Mouse (Mus musculus) midbrain, embryonic 15.5 days (tissue): ENCODE results near the gene Tssk4. TPM values are rescaled to one million over a fixed set of nuclear protein-coding genes. Genes with fewer than 3 reads are reported as not detected.

Experiments
- ATAC-seq: fragments of 200-750 bp; cut with Nextera tagmentation; replicated peaks from 2 replicates; pipeline ENCODE4 v1.8.0; 2017; ENCODE audit warnings: moderate TSS enrichment
- H3K27ac ChIP-seq: fragments of 300-500 bp; sonication (generic); 2 replicates; pipeline ENCODE4 v1.5.1; 2015; ENCODE audit warnings: mild to moderate bottlenecking, inconsistent platforms
- H3K27me3 ChIP-seq: fragments of 300-500 bp; sonication (generic); replicated peaks from 2 replicates; pipeline ENCODE4 v1.6.1; 2015; ENCODE audit warnings: inconsistent platforms
- H3K36me3 ChIP-seq: fragments of 300-500 bp; sonication (generic); replicated peaks from 2 replicates; pipeline ENCODE4 v1.6.1; 2015; ENCODE audit warnings: inconsistent platforms
- H3K4me1 ChIP-seq: fragments of 300-500 bp; sonication (generic); 2 replicates; pipeline ENCODE4 v1.6.1; 2015; ENCODE audit warnings: inconsistent platforms
- H3K4me2 ChIP-seq: fragments of 300-500 bp; sonication (generic); 2 replicates; pipeline ENCODE4 v1.6.1; 2015; ENCODE audit warnings: inconsistent platforms, mild to moderate bottlenecking, moderate library complexity
- H3K4me3 ChIP-seq: fragments of 300-500 bp; sonication (generic); 2 replicates; pipeline ENCODE4 v1.5.1; 2015; ENCODE audit warnings: mild to moderate bottlenecking, inconsistent platforms
- H3K9ac ChIP-seq: fragments of 300-500 bp; sonication (generic); 2 replicates; pipeline ENCODE4 v1.6.1; 2015; ENCODE audit warnings: mild to moderate bottlenecking, inconsistent platforms
- H3K9me3 ChIP-seq: fragments of 300-500 bp; sonication (generic); 2 replicates; pipeline ENCODE4 v1.6.1; 2016; ENCODE audit warnings: inconsistent platforms
- WGBS: fragments of 180-500 bp; shearing (Covaris S2); methylation state at CpG from one replicate; pipeline ENCODE4 v1.1.7; 2015; ENCODE audit warnings: mixed read lengths; 5-methylcytosine and 5-hydroxymethylcytosine counted together
- polyA plus RNA-seq: library from polyadenylated mRNA; unstranded; fragments of >200 nt; fragmentation: Nextera tagmentation; extraction: Ambion mirVana; gene quantifications from 2 replicates; pipeline ENCODE4 v1.2.1, GENCODE M21; 2015

The Tssk4 gene
- polyA plus RNA-seq, 1 experiment from 2014 or later: 0.41 TPM

GRCm38 (mm10) chr14:55689433-55689832, 39.4 kb downstream of the Tssk4 start:
- WGBS: 84% methylated on average over 10 of the region's 10 CpGs
- no peak for ATAC-seq

GRCm38 (mm10) chr14:55697226-55697625, 47.2 kb downstream of the Tssk4 start:
- Histone ChIP-seq H3K9me3 (no peaks in the 10 kb centered on the region), H3K4me3 (no peak overlapping the region), H3K4me2 (no peak overlapping the region), H3K4me1 (no peaks in the 10 kb centered on the region), H3K9ac (no peak overlapping the region), H3K36me3 (no peaks in the 10 kb centered on the region), H3K27me3 (no peaks in the 10 kb centered on the region), H3K27ac (no peak overlapping the region)
- no peak for ATAC-seq
- 92% methylated on average over 4 of the region's 4 CpGs for whole genome bisulfite sequencing

More at GRCm38 (mm10) chr14:55689433-55689832, 39.4 kb downstream of the Tssk4 start:
- no peaks in the 10 kb centered on the region for H3K27me3 ChIP-seq
- H3K4me1 ChIP-seq: no peaks in the 10 kb centered on the region
- H3K4me2 ChIP-seq: no peak overlapping the region
- no peaks in the 10 kb centered on the region for H3K9me3 ChIP-seq
- H3K27ac ChIP-seq: no peak overlapping the region
- no peak overlapping the region for H3K9ac ChIP-seq
- no peak overlapping the region for H3K4me3 ChIP-seq
- H3K36me3 ChIP-seq: no peaks in the 10 kb centered on the region

- 59% methylated on average over 9 of the region's 9 CpGs for WGBS
- Histone ChIP-seq H3K36me3 (no peaks in the 10 kb centered on the region), H3K9ac (no peak overlapping the region), H3K27ac (no peak overlapping the region), H3K4me2 (no peak overlapping the region), H3K4me1 (no peaks in the 10 kb centered on the region), H3K9me3 (no peaks in the 10 kb centered on the region), H3K4me3 (no peak overlapping the region), H3K27me3 (no peaks in the 10 kb centered on the region)
- no peak for ATAC-seq
These were observed 51.1 kb downstream of the Tssk4 start for GRCm38 (mm10) chr14:55701131-55701530.

Other genes starting within 250 kb of the Tssk4 start
- gene Dhrs4, start 171.4 kb upstream of the Tssk4 start, polyA plus RNA-seq: 20.8 and 21.6 TPM in 2 replicates
- 32.4 and 36.1 TPM in 2 replicates for gene Carmil3, start 159.5 kb upstream of the Tssk4 start, polyA plus RNA-seq
- gene Cpne6, start 139.7 kb upstream of the Tssk4 start, polyA plus RNA-seq: 1.9 and 2.1 TPM in 2 replicates
- gene Nrl, start 125.2 kb upstream of the Tssk4 start, polyA plus RNA-seq: 0.15 and 0.17 TPM in 2 replicates
- gene Pck2, start 109.9 kb upstream of the Tssk4 start, polyA plus RNA-seq: 25.4 and 28.0 TPM in 2 replicates
- gene Dcaf11, start 90.2 kb upstream of the Tssk4 start, polyA plus RNA-seq: 129 and 135 TPM in 2 replicates
- 1.4 TPM in 1 of 2 replicates, not detected in the other for gene A730061H03Rik, start 89.8 kb upstream of the Tssk4 start, polyA plus RNA-seq
- 0.23 TPM in 1 of 2 replicates, not detected in the other for gene Fitm1, start 74.6 kb upstream of the Tssk4 start, polyA plus RNA-seq
- gene Psme1, start 72.1 kb upstream of the Tssk4 start, polyA plus RNA-seq: 215 and 217 TPM in 2 replicates
- 29.3 and 32.9 TPM in 2 replicates for gene Emc9, start 64.9 kb upstream of the Tssk4 start, polyA plus RNA-seq
- gene Psme2, start 59.1 kb upstream of the Tssk4 start, polyA plus RNA-seq: 150 and 184 TPM in 2 replicates
- gene Rnf31, start 58.5 kb upstream of the Tssk4 start, polyA plus RNA-seq: 23.0 and 24.2 TPM in 2 replicates
- gene Irf9, start 46.6 kb upstream of the Tssk4 start, polyA plus RNA-seq: 10.0 and 13.5 TPM in 2 replicates
- 6.5 and 6.6 TPM in 2 replicates for gene Rec8, start 32.1 kb upstream of the Tssk4 start, polyA plus RNA-seq
- 116 and 121 TPM in 2 replicates for gene Ipo4, start 14.2 kb upstream of the Tssk4 start, polyA plus RNA-seq
- gene Gm49378, start 12.3 kb upstream of the Tssk4 start, polyA plus RNA-seq: 0.79 and 1.1 TPM in 2 replicates
- 63.0 and 65.0 TPM in 2 replicates for gene Tm9sf1, start 6.4 kb upstream of the Tssk4 start, polyA plus RNA-seq
- 77.1 and 79.5 TPM in 2 replicates for gene Mdp1, start 10.3 kb downstream of the Tssk4 start, polyA plus RNA-seq
- 42.8 and 43.1 TPM in 2 replicates for gene Gmpr2, start 21.8 kb downstream of the Tssk4 start, polyA plus RNA-seq
- 531 and 550 TPM in 2 replicates for gene Nedd8, start 21.9 kb downstream of the Tssk4 start, polyA plus RNA-seq
- gene Tinf2, start 31.6 kb downstream of the Tssk4 start, polyA plus RNA-seq: 25.6 TPM in 2 replicates
- gene Tgm1, start 63.7 kb downstream of the Tssk4 start, polyA plus RNA-seq: 0.20 and 0.27 TPM in 2 replicates
- gene Rabggta, start 72.1 kb downstream of the Tssk4 start, polyA plus RNA-seq: 56.7 and 61.4 TPM in 2 replicates
- 61.6 and 68.7 TPM in 2 replicates for gene Dhrs1, start 95.5 kb downstream of the Tssk4 start, polyA plus RNA-seq
- 28.7 and 31.8 TPM in 2 replicates for gene Nop9, start 95.5 kb downstream of the Tssk4 start, polyA plus RNA-seq
- 0.25 and 0.66 TPM in 2 replicates for gene Cideb, start 108.3 kb downstream of the Tssk4 start, polyA plus RNA-seq
- 0.67 and 0.70 TPM in 2 replicates for gene Ltb4r2, start 111.2 kb downstream of the Tssk4 start, polyA plus RNA-seq
- 0.41 and 0.59 TPM in 2 replicates for gene Ltb4r1, start 115.8 kb downstream of the Tssk4 start, polyA plus RNA-seq
- gene Adcy4, start 133.9 kb downstream of the Tssk4 start, polyA plus RNA-seq: 5.7 and 6.2 TPM in 2 replicates
- gene Ripk3, start 138.7 kb downstream of the Tssk4 start, polyA plus RNA-seq: 2.3 and 2.7 TPM in 2 replicates
- 8.4 and 10.8 TPM in 2 replicates for gene Nfatc4, start 173.0 kb downstream of the Tssk4 start, polyA plus RNA-seq
- gene Nynrin, start 203.8 kb downstream of the Tssk4 start, polyA plus RNA-seq: 12.4 and 13.6 TPM in 2 replicates
- gene Cbln3, start 234.2 kb downstream of the Tssk4 start, polyA plus RNA-seq: 0.19 and 0.20 TPM in 2 replicates
- 10.9 and 11.4 TPM in 2 replicates for gene Khnyn, start 234.8 kb downstream of the Tssk4 start, polyA plus RNA-seq